Mouse (Mus musculus) layer of hippocampus, adult 18-20 months (tissue): ENCODE measurements at regions not wholly inside any gene's neighbourhood (a gene's known extent, or its start where the extent isn't known, plus 50 kb on each side); places are given as distances from the start of the nearest gene placed in this dataset.

ENCODE experiments used
- DNase-seq, 2 experiments: peaks; one replicate each; pipeline ENCODE4 v3.0.0; 2022; ENCODE audit warnings: low spot score in 2 of 2

- no peak for DNase-seq
Observed at GRCm38 (mm10) chr10:96557336-96557735, 59.5 kb upstream of the Btg1 start.

GRCm38 (mm10) chr10:96565343-96565742, 51.5 kb upstream of the Btg1 start:
- DNase-seq, result no peak
